Mouse (Mus musculus): Measurements from ENCODE around the gene Atxn1.

Atxn1 gene

DNA sequence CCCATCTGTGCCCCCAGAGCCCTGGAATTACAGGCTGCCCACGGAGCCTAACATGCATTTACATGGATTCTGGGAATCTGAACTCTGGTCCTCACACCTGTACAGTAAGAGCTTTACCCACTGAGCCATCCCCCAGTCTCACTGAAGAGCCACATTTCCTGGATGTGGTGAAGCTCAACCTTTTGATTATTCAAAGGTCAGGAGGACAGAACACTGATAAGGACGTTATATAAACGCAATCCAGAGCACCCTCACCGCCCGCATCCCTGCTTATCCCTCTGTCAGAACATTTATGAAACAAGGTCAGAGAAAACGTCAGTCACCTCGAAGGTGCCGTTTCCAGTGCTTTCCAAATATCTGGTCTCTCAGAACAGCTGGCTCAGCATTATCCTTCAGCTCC lies 101.0 kb downstream of the Atxn1 start:
- DNase-seq (ENCODE audit: low spot score): no peak

GRCm38 (mm10) chr13:45861885-45862605 lies 102.8 kb downstream of the Atxn1 start:
- DNase-seq (ENCODE audit: low spot score): no peak

GRCm38 (mm10) chr13:45861098-45861580 lies 103.7 kb downstream of the Atxn1 start:
- no peak for DNase-seq (ENCODE audit: low spot score)

DNA sequence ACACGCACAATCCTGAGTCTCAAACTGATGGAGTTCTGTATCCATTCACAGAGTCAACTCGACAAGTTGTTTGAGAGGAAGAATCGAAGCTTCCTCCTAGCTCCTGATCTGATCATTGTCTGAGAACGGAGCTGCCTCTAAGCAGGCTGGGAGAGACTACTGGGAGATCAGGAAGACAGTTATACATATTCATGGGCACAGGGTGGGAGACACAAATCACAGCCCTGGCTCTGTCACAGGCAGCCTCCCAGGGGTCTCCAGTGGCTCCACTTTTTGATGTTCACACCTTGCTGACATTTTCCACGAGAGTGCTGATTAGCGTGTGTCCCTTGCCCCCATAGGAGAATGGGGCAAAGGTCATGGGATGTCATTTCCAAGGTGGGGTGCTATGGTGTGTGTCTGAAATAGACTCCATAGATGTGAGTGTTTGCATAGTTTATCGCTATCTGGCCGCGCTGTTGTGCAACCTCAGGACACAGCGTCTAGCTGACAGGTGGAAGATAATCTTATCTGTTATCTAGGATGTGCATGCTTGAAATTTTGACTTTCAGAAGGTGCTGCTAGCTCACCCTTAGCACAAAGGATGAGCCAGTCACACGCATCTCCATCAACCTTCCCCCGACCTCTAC lies 105.6 kb downstream of the Atxn1 start:
- no peak for DNase-seq (ENCODE audit: low spot score)

DNA sequence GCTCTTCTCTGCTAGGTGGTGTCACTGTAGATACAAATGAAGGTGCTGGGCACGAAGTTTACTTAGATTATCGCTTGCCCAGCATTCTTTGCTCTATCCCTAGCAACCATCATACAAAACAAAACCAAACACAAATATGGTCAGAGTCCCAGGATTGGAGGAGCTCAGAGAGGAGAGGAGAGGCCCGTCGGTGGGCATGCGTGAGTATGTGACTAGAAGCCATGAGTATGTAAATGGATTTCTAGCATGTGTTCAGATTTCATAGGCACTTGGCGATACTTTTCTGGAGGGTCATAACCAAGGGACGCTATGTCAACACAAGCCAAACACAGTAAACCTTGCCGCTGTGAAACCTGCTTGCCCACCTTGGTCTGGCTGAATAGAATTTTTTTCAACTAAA lies 107.4 kb downstream of the Atxn1 start:
- DNase-seq (ENCODE audit: low spot score): no peak

DNA sequence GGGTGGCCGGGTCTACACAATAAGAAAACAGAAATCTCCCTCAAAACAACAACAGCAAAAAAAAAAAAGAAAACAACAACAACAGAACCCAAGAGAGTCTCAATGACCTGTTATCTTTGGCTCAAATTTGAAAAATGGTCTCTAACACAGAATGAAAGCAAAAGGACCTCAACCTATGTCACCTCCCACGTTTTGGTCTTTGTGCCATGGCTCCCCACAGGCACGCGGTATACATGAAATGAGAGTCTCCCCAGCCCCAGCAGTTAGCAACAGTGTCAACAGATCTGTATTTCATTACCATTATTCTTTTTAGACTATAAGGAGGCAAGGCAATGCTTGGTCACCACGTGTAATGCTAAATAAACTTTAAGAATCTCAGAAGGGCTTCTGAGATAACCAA lies 110.3 kb downstream of the Atxn1 start:
- no peak for DNase-seq (ENCODE audit: low spot score)

GRCm38 (mm10) chr13:45853691-45854090 lies 111.1 kb downstream of the Atxn1 start:
- no peak for DNase-seq (ENCODE audit: low spot score)

GRCm38 (mm10) chr13:45852288-45852687 lies 112.5 kb downstream of the Atxn1 start:
- no peak for DNase-seq (ENCODE audit: low spot score)

DNA sequence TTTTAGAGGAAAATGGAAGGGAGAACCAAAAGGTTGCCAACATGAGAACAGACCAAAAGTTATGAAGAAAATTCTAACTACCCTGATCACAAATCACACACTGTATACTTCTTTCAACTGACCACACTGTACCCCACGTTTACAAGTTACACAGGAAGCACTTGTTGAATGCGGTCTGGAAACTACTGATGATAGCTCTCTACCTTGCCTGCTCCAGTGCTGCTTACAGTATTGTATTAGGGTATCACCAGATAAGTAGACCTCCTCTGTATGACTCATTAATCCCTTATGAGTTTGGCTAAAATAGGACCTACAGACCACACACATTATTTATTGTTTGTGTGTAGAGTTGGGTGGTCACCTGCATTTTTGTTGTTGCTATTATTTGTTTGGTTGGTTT lies 113.1 kb downstream of the Atxn1 start:
- DNase-seq (ENCODE audit: low spot score): no peak

- DNase-seq (ENCODE audit: low spot score): no peak
Observed at GRCm38 (mm10) chr13:45851156-45851555, 113.7 kb downstream of the Atxn1 start.

GRCm38 (mm10) chr13:45850181-45850974 lies 114.4 kb downstream of the Atxn1 start:
- no peak for DNase-seq (ENCODE audit: low spot score)

DNA sequence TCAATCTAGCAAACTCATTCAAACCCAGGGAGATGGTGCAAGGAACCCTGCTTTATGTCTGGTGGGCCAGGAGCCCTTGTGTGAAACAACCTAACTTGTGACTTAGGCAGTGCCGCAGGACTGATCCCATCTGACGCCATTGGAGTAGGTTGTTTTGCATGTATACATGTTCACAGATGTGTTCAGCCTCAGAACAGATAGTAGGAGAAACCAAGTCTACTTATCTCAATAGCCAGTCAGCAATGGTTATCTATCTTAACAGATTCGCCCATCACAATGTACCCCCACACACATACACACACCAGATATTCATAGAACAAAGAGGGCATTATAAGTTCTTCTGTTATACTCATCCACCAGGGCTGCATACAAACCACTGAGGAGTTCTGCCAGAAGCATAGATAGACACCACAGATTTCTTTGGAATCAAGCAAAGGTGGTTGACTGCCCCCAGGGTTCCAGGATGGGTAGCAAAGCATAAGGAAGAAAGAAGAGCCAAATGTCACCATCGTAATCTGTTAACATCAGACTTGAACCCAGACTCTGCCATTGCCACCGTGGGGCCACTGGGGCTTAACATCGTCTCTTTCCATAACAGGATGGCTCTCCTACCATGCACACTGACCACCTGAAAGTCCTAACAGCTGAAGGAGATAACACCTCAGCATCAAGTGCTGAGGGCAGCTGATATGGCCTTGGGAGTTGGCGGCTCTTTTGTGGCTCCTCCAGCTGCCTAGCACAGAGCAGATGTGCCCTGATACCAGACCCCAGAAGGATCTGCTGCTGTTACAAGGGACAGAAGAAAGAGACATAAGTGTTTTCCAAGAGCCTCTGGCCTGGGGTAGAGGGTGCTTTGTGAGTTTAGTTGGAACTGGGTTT lies 115.4 kb downstream of the Atxn1 start:
- DNase-seq (ENCODE audit: low spot score): no peak

DNA sequence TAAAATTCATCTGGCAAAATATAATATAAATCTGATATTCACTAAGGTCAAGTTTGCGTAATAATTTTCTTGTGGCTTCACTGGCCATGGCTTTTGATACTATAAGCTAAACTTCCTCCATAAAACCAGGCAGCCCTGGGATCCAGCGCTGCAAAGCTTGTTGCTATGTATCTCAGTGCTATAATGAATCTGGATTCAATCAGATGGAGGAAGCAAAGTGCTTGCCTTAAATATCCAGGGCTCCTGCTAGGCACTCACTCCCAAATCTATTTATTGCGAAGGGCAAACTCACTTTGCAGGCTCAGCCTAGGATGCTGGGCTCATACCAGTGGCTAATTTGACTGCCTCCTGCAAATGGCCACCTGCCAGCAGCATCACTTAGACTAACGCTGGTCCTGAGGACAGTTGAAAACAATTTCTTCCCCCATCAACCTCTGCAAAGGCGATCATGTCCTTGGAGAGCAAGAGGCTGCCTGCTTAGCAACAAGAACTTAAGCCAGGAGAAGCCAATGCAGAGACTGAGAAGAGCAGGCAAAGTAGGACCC lies 122.2 kb downstream of the Atxn1 start:
- DNase-seq (ENCODE audit: low spot score): no peak

DNA sequence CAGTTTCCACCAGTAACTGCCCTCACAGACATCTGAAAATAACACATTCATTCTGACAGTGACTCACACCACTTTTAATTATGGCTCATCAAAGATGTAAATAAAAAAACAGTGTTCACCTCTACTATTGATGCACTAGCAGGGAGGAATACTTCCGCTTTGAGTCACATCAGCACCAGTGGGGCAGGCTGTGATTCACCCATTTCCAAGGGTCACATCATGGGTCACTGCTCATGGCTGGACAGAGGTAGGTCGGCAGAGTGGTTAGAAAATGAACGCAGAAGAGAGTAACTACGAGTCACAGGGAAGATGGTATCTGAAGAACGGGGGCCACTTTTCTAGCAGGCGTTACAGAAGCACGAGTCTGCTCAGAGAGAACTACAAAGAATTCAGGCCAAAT lies 124.9 kb downstream of the Atxn1 start:
- DNase-seq (ENCODE audit: low spot score): no peak

GRCm38 (mm10) chr13:45837609-45838220 lies 127.1 kb downstream of the Atxn1 start:
- no peak for DNase-seq (ENCODE audit: low spot score)

GRCm38 (mm10) chr13:45836377-45837054 lies 128.3 kb downstream of the Atxn1 start:
- DNase-seq (ENCODE audit: low spot score): no peak

GRCm38 (mm10) chr13:45834300-45834699 lies 130.5 kb downstream of the Atxn1 start:
- no peak for DNase-seq (ENCODE audit: low spot score)

DNA sequence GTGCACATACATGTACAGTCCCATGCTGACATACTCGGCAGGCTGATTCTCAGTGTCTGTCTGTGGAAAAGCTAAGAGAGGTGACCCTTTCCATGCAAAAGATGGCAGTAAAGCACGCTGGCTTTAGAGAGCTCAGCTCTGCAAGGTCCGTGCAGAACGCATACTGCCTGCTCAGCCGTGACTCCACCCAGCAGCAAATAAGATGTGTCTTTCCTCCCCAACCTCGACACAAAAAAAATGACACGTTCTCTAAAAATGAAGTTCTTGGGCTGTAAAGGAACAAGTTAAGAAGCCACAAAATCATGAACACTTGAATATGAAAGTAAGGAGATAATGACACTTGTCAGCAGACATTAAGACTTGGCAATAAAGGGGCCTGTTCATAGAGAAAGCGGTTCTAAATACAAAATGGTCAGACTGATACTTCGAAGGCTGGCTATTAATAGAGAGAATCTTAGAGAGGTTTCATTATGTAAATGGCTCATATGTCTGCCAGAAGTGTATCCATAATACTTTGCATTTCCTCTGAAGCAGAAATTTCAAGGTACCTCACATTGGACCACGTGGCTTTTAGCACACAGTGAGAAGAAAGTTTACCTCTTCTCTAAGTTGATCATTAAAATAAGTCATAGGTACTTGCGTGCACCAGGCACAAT lies 132.0 kb downstream of the Atxn1 start:
- DNase-seq (ENCODE audit: low spot score): no peak

DNA sequence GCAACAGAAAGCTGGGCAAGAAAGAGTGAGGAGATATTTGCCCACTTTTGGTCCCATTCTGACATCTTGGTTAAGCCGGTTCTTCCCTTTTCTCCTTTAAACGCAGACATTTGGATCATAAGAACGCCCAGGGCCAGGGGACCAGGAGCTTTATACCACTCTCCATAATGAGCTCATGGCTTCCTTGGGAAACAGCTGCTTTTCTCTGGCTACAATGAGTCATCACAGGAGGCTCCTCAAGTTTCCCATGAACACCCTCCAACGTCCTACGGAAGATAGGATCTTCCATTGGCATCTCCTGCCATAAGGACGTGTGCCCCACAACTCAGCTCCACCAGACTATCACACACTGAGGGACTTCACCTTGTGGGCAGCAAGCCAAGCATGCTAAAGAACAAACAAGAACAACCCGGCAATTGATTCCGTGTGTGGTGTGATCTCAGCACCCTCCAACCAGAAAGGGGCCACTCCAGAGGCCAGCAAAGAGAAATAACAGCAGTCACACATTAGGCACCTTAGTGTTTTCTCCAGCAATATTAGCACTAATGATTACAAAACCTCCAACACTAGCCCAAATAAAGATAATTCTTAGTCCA lies 135.4 kb downstream of the Atxn1 start:
- DNase-seq (ENCODE audit: low spot score): no peak

GRCm38 (mm10) chr13:45828035-45828434 lies 136.8 kb downstream of the Atxn1 start:
- no peak for DNase-seq (ENCODE audit: low spot score)
